Mouse (Mus musculus) erythroblast, embryonic 14.5 days (primary cell): ENCODE measurements around the gene Ggt1. TPM values are rescaled to one million over a fixed set of nuclear protein-coding genes. Genes with fewer than 3 reads are reported as not detected.

Source experiments
- H3K27me3 ChIP-seq: 2 replicates; pipeline ENCODE4 v1.6.1; 2012; ENCODE audit warnings: inconsistent platforms; ENCODE audit not compliant: control insufficient read depth
- H3K36me3 ChIP-seq: 2 replicates; pipeline ENCODE4 v1.6.1; 2012; ENCODE audit warnings: mild to moderate bottlenecking, inconsistent platforms; ENCODE audit not compliant: control insufficient read depth
- H3K4me1 ChIP-seq: 2 replicates; pipeline ENCODE4 v1.6.1; 2012; ENCODE audit warnings: inconsistent platforms; ENCODE audit not compliant: control insufficient read depth
- H3K4me3 ChIP-seq: replicated peaks from 2 replicates; pipeline ENCODE3; 2012; ENCODE audit warnings: moderate library complexity, mild to moderate bottlenecking, inconsistent platforms
- H3K9me3 ChIP-seq: 2 replicates; pipeline ENCODE4 v1.6.1; 2012; ENCODE audit warnings: low read length, inconsistent platforms, mixed read lengths; ENCODE audit not compliant: control insufficient read depth
- GATA1 ChIP-seq: IDR thresholded peaks from 2 replicates; pipeline ENCODE4 v1.6.1; 2012; ENCODE audit warnings: low read length, inconsistent platforms, mixed read lengths
- TAL1 ChIP-seq: IDR thresholded peaks from 3 replicates; pipeline ENCODE4 v1.6.1; 2012; ENCODE audit warnings: low read length, inconsistent platforms, mixed read lengths
- polyA plus RNA-seq: library from polyadenylated mRNA; stranded (reverse); fragments of >175 nt; gene quantifications from 2 replicates; pipeline ENCODE4 v1.2.3, GENCODE M21; 2012

The Ggt1 gene
- polyA plus RNA-seq, 1 experiment, result not detected

- Histone ChIP-seq H3K9me3 (no peaks in the 10 kb centered on the region), H3K27me3 (peaks cover 31% of the 10 kb centered on the region)
- no peak for TF ChIP-seq TAL1
- TF ChIP-seq GATA1, result no peak
These were observed 5.8 kb upstream of the Ggt1 start for GRCm38 (mm10) chr10:75555557-75555956.

GRCm38 (mm10) chr10:75556026-75556425, 5.4 kb upstream of the Ggt1 start:
- peaks cover 5% of the 10 kb centered on the region for H3K4me1 ChIP-seq
- peaks cover 36% of the 10 kb centered on the region for H3K27me3 ChIP-seq
- H3K36me3 ChIP-seq, result no peaks in the 10 kb centered on the region

More at GRCm38 (mm10) chr10:75555557-75555956, 5.8 kb upstream of the Ggt1 start:
- Histone ChIP-seq H3K4me3 (no peak overlapping the region), H3K36me3 (no peaks in the 10 kb centered on the region), H3K4me1 (peaks cover 5% of the 10 kb centered on the region)

GRCm38 (mm10) chr10:75558515-75558914, 2.9 kb upstream of the Ggt1 start:
- H3K36me3 ChIP-seq, result no peaks in the 10 kb centered on the region
- no peak overlapping the region for H3K4me3 ChIP-seq
- TF ChIP-seq TAL1, result no peak
- no peak for TF ChIP-seq GATA1
- peaks cover 5% of the 10 kb centered on the region for H3K4me1 ChIP-seq
- H3K9me3 ChIP-seq, result no peaks in the 10 kb centered on the region
- peaks cover 58% of the 10 kb centered on the region for H3K27me3 ChIP-seq

More at GRCm38 (mm10) chr10:75556026-75556425, 5.4 kb upstream of the Ggt1 start:
- TF ChIP-seq GATA1 (no peak), TAL1 (no peak)
- no peak overlapping the region for H3K4me3 ChIP-seq
- no peaks in the 10 kb centered on the region for H3K9me3 ChIP-seq

- TF ChIP-seq TAL1, result no peak
- TF ChIP-seq GATA1, result no peak
- no peak overlapping the region for H3K4me3 ChIP-seq
- H3K36me3 ChIP-seq, result no peaks in the 10 kb centered on the region
- no peaks in the 10 kb centered on the region for H3K9me3 ChIP-seq
- peaks cover 58% of the 10 kb centered on the region for H3K27me3 ChIP-seq
- peaks cover under 1% of the 10 kb centered on the region for H3K4me1 ChIP-seq
These were observed 2.2 kb upstream of the Ggt1 start for GRCm38 (mm10) chr10:75559041-75559675.

- Histone ChIP-seq H3K36me3 (no peaks in the 10 kb centered on the region), H3K27me3 (peaks cover 58% of the 10 kb centered on the region), H3K4me1 (no peaks in the 10 kb centered on the region), H3K9me3 (no peaks in the 10 kb centered on the region), H3K4me3 (peak within 1 kb of the TSS; percentile 7)
- TF ChIP-seq TAL1, result no peak
- no peak for TF ChIP-seq GATA1
These were observed 1.5 kb upstream of the Ggt1 start, which contains the start of gene Lrrc75b for GRCm38 (mm10) chr10:75559676-75560548. Gene Lrrc75b (minus strand): TSS chr10:75560330.

GRCm38 (mm10) chr10:75560549-75560899, 880 bp upstream of the Ggt1 start:
- H3K4me1 ChIP-seq, result no peaks in the 10 kb centered on the region
- H3K27me3 ChIP-seq, result peaks cover 58% of the 10 kb centered on the region
- TF ChIP-seq TAL1 (no peak), GATA1 (no peak)
- H3K4me3 ChIP-seq, result no peak overlapping the region
- H3K36me3 ChIP-seq, result no peaks in the 10 kb centered on the region
- H3K9me3 ChIP-seq, result no peaks in the 10 kb centered on the region

GRCm38 (mm10) chr10:75562596-75562995, 1.2 kb downstream of the Ggt1 start:
- peaks cover 56% of the 10 kb centered on the region for H3K27me3 ChIP-seq
- H3K4me1 ChIP-seq, result no peaks in the 10 kb centered on the region
- TF ChIP-seq TAL1, result no peak
- TF ChIP-seq GATA1, result no peak
- H3K4me3 ChIP-seq, result no peak overlapping the region
- no peaks in the 10 kb centered on the region for H3K36me3 ChIP-seq
- no peaks in the 10 kb centered on the region for H3K9me3 ChIP-seq

GRCm38 (mm10) chr10:75564687-75565265, 3.4 kb downstream of the Ggt1 start:
- TF ChIP-seq TAL1, result no peak
- TF ChIP-seq GATA1, result no peak
- Histone ChIP-seq H3K36me3 (no peaks in the 10 kb centered on the region), H3K9me3 (no peaks in the 10 kb centered on the region), H3K4me1 (no peaks in the 10 kb centered on the region), H3K4me3 (no peak overlapping the region), H3K27me3 (peaks cover 34% of the 10 kb centered on the region)

- TF ChIP-seq TAL1 (no peak), GATA1 (no peak)
- Histone ChIP-seq H3K4me3 (no peak overlapping the region), H3K4me1 (no peaks in the 10 kb centered on the region), H3K36me3 (no peaks in the 10 kb centered on the region), H3K9me3 (no peaks in the 10 kb centered on the region), H3K27me3 (peaks cover 27% of the 10 kb centered on the region)
These were observed 4.0 kb downstream of the Ggt1 start for GRCm38 (mm10) chr10:75565436-75565835.
